Mouse (Mus musculus) gastrocnemius, postnatal 36 days (tissue): Measurements from ENCODE around the gene Gm5244. TPM values are rescaled to one million over a fixed set of nuclear protein-coding genes. Genes with fewer than 3 reads are reported as not detected.

ENCODE experiments used
- total RNA-seq, 2 experiments: library from RNA; stranded (reverse); gene quantifications; 2 replicates each; pipeline ENCODE4 v1.2.3; 2021

Gene Gm5244
- total RNA-seq, 2 experiments from 2014 or later: not detected

Other genes starting within 250 kb of the Gm5244 start
- not detected for gene Gm4952, start 246.7 kb upstream of the Gm5244 start, total RNA-seq
- gene Glyat, start 213.4 kb upstream of the Gm5244 start, total RNA-seq: not detected
- gene Olfr1442, start 176.2 kb upstream of the Gm5244 start, total RNA-seq: not detected
- gene Olfr1443, start 168.6 kb upstream of the Gm5244 start, total RNA-seq: not detected
- gene Keg1, start 150.9 kb upstream of the Gm5244 start, total RNA-seq: not detected
- gene Cntf, start 81.0 kb upstream of the Gm5244 start, total RNA-seq: 1 to 10 TPM; 1.5 to 3.4 TPM
- 100 to 1,000 TPM; 112 to 114 TPM for gene Zfp91, start 50.6 kb upstream of the Gm5244 start, total RNA-seq
- under 1 TPM; 0.25 to 0.31 TPM for gene Lpxn, start 50.5 kb upstream of the Gm5244 start, total RNA-seq
- gene Olfr1444, start 10.6 kb downstream of the Gm5244 start, total RNA-seq: not detected
- not detected for gene Olfr1445, start 37.2 kb downstream of the Gm5244 start, total RNA-seq
- not detected for gene Olfr1446, start 46.8 kb downstream of the Gm5244 start, total RNA-seq
- not detected for gene Olfr1447, start 57.1 kb downstream of the Gm5244 start, total RNA-seq
- gene Olfr1448, start 77.7 kb downstream of the Gm5244 start, total RNA-seq: not detected
- not detected for gene Olfr1449, start 84.2 kb downstream of the Gm5244 start, total RNA-seq
- not detected for gene Olfr1450, start 103.6 kb downstream of the Gm5244 start, total RNA-seq
- not detected for gene Olfr1451, start 148.3 kb downstream of the Gm5244 start, total RNA-seq
- gene Olfr1453, start 181.6 kb downstream of the Gm5244 start, total RNA-seq: not detected
- gene Olfr1454, start 213.9 kb downstream of the Gm5244 start, total RNA-seq: not detected